Mouse (Mus musculus) frontal cortex, adult 2 months (tissue): ENCODE results near the gene Slc35g1. TPM values are rescaled to one million over a fixed set of nuclear protein-coding genes. Genes with fewer than 3 reads are reported as not detected.

Experiments used
- DNase-seq, 2 experiments: peaks; one replicate each; pipeline ENCODE4 v3.0.0; 2022; ENCODE audit warnings: low spot score in 1 of 2; ENCODE audit errors: extremely low spot score in 1 of 2
- polyA plus RNA-seq: library from polyadenylated mRNA; depleted of rRNA; stranded (reverse); fragments of >200 nt; gene quantifications from 2 replicates; pipeline ENCODE4 v1.2.3, GENCODE M21; 2012; rRNA removed

The Slc35g1 gene
- 2.3 and 2.4 TPM in 2 replicates for polyA plus RNA-seq

DNA sequence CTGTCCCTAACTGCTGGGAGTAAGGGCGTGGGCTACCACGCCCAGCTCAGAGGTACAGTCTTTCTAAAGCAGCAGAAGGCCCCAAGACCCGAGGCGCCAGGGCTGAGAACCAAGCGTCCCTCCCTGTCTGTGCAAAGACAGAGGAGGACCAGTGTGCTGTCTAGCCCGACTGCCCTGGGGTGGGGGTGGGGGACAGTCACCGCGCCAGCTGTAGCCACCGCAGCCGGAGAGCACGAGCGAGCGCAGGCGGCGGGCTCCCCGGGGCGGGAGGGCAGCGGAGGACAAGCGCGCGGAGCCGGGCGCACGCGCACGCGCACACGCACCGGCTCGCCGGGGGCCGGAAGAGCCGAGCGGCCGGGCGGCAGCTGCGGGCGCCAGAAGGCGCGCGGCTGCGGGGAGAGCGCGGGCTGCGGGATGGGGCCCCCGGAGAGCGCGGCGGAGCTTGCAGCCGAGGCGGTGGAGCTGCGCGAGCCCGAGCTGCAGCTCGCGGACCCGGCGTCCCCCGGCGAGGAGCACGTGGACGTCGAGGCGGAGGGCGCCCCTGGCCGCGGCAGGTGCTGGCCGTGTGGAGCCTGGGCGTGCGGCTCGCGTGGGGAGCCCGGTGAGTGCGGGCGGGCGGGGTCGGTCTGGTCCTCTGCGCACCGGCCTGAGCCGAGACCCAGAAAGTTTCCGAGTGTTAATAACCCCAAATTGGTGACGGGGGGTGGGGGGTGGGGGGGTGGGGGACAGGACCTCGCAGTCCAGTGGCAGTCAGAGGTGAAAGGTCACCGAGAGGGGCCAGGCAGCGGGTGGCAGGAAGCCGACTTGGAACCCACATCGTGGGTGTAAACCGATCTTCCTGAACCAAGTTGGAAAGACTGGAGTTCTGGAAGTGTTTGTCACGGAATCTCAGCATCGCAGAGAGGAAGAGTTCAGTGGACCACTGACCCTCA, at the start of gene Slc35g1:
Gene Slc35g1, plus strand, starts transcription at position 280 of the 932 bp plus-strand sequence.
- DNase-seq: peak in 1 of 2 experiments; percentile 42

DNA sequence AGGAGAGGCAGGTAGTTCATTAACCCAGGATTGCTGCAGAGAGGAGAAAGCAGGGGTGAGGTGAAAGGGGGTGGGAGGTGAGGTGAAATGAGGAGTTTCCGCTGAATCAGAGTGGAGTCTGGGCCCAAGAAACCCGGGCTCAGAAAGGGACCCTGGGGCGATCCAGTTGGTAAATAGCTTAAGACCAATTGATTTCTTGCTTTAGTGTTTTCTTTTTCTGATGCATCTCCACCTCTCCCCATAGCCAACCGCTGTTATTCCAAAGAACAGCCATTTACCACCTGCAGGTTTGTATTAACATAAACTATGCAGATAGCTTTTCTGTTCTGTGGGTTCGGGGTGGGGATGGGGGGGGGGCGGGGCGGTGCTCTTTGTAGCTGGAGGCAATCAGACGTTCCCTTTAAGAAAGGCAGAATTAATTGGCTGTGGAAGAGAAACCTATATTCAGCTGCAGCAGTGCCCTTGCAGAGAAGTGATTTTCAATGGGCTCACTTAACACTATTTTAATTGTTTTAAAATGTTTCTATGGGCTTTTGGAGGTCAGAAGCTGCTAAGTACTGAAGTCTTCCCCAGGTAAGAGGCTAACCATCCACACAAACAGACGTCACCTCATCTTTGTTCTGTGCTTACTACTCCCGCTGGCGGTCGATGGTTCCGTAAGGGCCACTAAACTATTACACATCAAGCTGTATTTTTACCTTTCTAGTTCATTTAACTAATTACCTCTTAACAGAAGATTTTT, 47.3 kb upstream of the Slc35g1 start:
- no peak for DNase-seq

DNA sequence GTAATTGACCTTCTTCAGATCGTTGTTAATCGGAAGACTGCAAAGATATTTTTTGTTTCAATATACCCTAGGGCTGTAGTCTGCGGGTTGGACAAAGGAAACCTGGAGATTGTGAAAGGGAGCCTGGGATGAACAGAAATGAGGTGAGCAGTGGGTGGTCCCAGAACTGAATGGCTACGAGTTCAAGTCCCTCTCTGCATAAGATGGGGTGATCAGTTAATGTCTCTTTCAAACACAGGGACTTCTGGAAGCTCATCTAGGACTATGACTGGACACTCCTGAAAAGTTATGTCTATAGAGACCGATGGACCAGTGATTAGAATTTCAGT, 46.8 kb upstream of the Slc35g1 start:
- DNase-seq: no peak

DNA sequence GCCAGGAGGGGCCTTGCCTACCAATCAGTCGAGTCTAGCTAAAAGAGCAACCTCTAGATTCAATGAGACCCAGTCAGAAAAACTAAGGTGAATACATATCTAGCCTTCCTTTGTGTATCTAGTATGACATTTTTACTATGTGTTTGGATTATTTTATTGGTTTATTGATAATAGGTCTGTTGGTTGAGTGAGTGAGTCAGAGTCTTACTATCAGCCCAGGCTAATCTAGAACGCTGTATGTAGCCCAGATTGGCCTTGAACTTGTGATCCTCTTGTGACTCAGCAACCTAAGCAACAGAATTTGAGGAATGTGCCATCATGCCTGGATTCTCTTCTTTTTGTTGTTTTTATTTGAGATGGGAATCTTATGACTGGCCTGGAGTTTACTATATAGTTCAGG, 44.6 kb upstream of the Slc35g1 start:
- no peak for DNase-seq

- DNase-seq: no peak
Observed at GRCm38 (mm10) chr19:38351728-38352127, 44.1 kb upstream of the Slc35g1 start.

DNA sequence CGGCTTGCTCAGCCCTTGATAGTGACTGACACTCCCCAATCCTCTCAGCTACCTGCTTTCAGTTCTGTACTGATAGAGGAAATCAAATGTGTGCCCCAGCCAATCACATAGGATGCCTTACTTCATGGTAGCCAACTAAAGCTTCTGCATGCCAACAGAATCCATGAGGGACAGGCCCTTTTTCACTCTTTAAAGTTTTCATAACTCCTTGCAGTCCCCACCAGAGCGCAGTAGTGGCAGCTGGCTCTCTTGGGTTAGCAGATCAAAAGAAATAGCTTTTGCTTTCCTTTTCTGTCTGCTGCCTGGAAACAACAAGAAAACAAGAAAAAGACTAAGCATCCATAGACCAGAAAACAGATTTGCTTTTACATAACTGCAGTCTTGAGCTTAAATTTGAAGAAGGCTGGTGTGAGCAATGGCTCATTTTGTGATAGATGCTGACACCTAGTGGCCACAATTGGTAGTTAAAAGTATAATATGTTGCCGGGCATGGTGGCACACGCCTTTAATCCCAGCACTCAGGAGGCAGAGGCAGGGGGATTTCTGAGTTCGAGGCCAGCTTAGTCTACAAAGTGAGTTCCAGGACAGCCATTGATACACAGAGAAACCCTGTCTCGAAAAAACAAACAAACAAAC, 43.2 kb upstream of the Slc35g1 start:
- peak; percentile 32 to 90 for DNase-seq

- DNase-seq: no peak
Observed at GRCm38 (mm10) chr19:38354279-38354678, 41.5 kb upstream of the Slc35g1 start.

DNA sequence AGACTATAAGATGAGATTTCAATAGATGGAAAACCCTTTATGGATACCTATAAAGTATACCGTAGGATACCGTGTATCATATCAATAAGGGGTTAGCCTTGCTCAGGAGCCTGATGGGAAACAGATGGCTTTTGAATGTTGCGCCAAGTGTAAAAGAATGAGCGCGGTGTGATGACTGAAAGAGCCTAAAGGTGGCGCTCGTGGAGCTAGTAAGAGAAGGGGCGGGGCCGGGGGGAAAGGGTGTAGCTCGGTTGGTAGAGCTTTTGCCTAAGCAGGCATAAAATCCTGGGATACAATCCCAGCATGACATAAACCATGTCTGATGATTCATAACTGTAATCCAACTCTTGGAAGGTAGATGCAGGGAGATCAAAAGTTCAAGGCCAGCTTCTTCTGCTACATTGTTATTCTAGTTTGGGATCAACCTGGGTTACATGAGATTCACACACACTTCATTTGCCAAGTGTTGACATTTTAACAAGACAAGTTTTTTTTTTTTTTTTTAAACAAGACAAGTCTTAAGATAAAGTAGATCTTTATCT, 40.9 kb upstream of the Slc35g1 start:
- DNase-seq: no peak

DNA sequence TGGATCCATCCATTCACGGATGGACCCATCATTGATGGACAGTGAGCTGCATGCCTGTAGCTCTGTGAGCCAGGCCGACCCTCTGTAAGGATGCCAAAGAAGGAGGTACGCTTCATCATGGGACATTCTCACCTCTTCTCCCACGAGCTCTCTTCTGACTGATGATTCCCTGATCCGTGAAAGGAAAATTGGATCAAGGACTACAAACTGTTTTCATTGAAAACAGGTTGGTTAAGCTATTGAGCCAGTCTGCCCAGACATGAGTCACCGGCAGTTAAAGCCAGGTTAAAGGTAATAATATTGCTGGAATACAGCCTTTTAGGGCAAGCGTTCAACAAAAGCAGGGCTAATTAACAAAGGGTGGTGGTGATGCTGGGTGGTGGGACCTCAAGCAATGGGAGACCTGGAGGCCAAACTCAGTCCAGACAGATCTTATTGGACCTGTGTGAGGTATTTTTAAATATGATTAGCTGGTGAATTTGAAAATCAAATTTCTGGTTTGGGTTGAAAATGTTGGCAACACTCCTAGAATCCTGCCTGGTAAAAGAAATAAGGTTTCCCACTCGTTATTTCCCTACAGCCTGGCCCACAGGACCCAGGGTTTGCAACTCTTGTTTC, 39.5 kb upstream of the Slc35g1 start:
- no peak for DNase-seq

GRCm38 (mm10) chr19:38357956-38358623, 37.7 kb upstream of the Slc35g1 start:
- no peak for DNase-seq

DNA sequence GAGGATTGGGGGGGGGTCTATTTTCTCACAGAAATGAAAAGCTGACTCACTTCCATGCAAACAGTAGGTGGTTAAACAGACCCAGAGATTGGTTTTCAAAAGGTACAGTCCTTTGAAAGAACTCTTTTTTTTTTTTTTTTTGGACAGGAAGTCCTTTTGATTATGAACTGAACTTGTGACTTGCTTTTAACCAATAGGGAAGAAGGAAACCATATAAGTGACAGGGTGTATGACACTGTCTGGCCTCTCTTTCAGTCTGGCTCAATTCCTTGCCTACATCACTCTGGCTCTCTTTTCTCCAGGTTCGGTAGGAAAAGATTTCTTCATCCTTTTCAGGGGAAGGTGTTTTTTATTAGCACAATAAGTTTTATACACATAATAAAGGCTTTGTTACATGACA, 36.5 kb upstream of the Slc35g1 start:
- no peak for DNase-seq

DNA sequence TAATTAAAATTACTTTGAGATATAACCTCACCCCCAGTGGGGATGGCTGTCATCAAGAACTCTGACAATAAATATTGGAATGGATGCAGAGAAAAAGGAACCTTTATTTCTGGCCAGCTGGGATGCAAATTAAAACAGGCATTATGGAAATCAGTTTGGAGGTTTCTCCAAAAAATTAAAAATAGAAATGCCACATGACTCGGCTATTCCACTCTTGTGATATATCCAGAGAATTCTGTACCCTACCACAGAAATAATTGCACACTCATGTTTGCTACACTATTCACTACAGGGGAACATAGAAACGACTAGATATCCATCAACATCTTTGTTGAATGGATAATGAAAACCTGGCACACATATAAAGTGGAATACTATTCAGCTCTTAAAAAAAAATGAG, 33.9 kb upstream of the Slc35g1 start:
- peak in 1 of 2 experiments; percentile 18 for DNase-seq

DNA sequence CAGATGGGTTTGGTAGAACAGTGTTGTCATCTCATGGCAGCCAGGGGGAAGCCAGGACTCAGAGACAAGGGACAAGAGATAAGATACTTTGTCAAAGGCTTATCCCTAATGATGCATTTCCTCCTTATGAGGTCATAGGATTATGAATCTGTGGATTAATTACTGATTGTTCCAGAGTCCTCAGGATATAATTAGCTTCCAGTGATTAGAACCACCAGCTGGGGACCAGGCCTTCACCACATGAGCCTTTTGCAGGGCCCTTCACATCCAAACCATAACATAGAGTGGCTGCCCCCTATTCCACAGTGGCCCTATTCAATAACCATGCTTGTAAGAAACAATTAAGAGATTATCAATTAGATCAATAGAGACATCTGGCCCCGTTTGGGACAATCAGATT, 32.4 kb upstream of the Slc35g1 start:
- no peak for DNase-seq

GRCm38 (mm10) chr19:38363879-38364659, 31.7 kb upstream of the Slc35g1 start:
- no peak for DNase-seq

GRCm38 (mm10) chr19:38364939-38365614, 30.7 kb upstream of the Slc35g1 start:
- no peak for DNase-seq

DNA sequence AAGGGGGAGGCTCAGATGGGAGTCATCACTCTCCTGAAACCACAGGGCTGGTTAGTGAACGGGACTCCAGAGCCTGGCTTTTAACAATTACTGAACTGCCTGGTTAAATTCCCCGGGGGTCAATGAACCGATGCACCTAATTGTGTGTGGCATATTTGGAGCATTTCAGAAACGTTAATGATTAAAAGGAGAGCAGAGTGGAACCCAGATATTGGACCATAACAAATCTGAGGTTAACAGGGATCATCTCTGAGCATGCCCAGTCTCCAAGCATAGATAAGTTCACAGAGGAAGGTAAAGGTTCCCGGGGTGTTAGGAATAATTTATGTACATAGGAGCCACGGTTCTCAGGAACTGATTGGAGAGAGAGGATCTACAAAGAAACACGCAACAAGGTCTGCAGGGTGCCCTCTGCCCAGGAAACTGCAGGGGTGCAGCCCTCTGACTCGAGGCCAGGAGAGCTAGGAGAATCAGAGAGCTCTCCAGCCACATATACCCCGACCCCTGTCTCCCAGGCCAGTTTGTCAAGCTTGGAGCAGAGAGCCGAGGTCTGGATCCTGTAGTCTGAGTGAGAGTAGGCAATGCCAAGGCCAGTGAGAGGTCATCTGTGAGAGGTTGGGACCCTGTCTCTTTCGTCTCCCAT, 23.2 kb upstream of the Slc35g1 start:
- DNase-seq: no peak

DNA sequence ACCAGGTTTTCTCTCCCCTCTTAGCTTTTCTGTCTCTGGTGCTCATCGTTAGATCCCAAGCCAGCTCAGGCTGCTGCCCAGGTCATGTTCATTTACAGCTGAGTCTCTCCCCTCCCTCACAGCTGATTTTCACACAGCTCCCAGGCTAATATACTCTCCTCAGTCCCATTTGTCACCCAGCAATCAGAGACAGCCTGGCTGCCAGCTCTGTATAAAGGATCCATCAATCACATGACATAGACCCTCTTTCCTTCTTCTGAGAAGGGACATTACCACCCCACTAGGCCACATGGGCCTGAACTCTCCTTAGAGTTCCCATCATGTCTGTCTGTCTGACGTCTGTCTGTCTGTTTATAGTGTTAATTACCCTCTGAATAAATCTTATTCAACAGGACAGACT, 22.4 kb upstream of the Slc35g1 start:
- DNase-seq: no peak

- no peak for DNase-seq
Observed at GRCm38 (mm10) chr19:38383769-38384168, 12.0 kb upstream of the Slc35g1 start.
